Mouse (Mus musculus) c-Kit-negative CD71-positive TER-119-positive erythroid progenitor cells, embryonic 14.5 days (primary cell): ENCODE results near the gene Osbpl2.
"Not testable (repeated sequence)": the region's sequence is repeated elsewhere in the genome, so short reads cannot be mapped to it uniquely, and the experiment has no call there.

Experiments used
- DNase-seq: peaks from one replicate; pipeline ENCODE4 v3.0.0-alpha.2; 2013; ENCODE audit warnings: low read depth, low spot score

Osbpl2 gene

GRCm38 (mm10) chr2:180154796-180155195, 35.7 kb downstream of the Osbpl2 start:
- DNase-seq = no peak

GRCm38 (mm10) chr2:180158627-180159026, 39.5 kb downstream of the Osbpl2 start:
- no peak for DNase-seq

DNA sequence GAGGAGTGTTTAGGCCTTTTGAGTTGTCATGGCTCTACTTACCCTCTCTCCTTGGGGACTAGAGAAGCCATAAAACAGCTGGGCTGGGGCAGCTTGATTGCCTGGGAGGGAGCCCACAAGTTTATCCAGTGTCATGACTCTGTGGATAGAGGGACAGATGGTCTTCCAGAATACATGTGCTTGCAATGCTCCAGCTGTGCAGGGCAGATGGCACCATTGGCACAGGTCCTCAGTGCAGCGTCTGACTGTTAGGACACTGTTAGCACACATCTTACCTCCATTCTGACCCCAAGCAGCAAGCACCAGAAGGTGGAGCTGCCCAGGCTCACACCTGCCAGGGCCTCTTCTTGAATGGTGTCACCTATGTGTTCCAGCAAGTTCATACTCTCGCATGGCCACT, 46.7 kb downstream of the Osbpl2 start:
- DNase-seq = no peak

- DNase-seq = no peak
These were observed 47.8 kb downstream of the Osbpl2 start for GRCm38 (mm10) chr2:180166869-180167268.

DNA sequence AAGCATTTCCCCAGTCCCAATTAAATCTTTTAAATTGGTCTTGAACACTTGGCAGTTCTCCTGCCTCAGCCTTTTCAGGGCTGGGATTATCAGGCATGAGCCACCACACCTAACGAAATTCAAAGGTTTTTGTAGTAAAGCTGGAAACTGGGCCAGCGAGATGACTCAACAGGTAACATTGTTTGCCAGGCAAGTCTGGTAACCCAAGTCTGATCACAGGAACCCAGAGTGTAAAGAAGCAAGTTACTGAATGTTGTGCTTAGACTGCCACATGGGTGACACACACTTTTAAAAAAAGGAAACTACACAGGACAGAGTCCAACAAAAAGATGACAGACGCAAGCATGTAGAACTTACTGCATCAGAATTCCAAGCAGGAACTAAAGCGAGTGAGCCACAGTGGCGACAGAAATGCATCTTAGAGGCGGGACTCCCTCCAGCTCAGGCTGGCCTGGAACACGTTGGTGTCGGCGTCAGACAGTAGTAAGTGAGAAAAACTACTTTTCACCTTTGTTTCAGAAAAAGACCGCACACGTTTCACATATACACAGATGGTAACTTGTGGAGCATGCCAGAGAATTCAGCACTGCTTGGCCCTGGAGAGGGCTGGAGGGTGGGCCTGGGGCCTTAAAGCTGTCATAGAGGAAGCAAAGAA, 51.2 kb downstream of the Osbpl2 start:
- no peak for DNase-seq

DNA sequence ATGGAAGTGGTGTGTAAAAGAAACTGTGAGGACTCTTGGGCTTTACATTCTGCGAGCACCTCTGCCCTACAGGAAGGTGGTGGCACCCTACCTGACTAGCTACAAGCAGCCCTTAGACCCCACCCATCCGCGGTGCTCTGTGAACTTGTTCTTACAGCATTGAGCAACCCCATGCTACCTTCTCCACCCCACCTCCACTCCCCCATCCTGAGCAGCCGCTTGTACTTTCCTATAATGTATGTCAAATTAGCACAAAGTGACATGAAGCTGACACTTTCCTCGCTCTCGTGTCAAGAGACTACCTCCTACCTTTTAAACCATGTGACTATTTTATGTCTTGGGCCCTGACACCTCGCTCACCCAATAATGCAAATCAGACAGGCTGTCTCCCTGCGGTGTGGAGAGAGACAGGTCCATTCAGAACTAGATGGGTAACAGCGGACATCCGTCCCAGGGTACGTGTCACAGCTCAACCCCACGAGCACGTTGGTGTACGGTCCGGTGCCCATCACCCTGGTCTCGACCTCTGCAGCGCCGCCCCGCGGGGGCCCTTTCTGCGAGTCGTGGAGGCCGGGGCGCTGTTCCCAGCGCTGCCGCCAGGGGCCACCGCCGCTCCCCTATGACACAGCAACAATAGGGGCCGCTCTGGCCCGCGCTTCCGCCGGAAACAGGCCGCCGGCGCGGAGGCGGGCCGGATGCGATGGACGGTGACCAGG, 51.9 kb downstream of the Osbpl2 start, which contains the start of gene Adrm1:
Gene Adrm1, plus strand, starts transcription at position 680 of the 716 bp plus-strand sequence.
- DNase-seq = peak; percentile 93

- DNase-seq = no peak
These were observed 52.5 kb downstream of the Osbpl2 start for GRCm38 (mm10) chr2:180171522-180172070.

- DNase-seq = peak; percentile 12
These were observed 53.0 kb downstream of the Osbpl2 start for GRCm38 (mm10) chr2:180172152-180172551.

DNA sequence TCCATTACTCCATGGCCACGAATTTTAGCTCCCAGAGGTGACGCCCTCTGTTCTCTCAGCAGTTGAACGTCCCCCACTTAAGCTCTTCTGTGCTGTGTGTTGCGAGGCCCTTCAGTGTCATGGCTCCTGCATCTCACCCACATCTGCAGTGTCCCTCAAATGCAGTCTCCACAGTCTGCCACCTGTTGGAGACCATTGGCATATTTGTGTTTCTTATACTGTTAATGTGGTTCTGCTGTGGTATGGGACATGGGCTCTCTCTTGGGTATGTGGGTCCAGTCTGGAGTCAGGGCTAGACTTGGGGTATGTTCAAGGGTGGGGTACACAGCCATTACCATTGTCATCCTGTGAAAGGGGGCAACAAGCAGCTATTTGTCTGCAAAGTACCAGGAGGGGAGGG, 54.1 kb downstream of the Osbpl2 start:
- DNase-seq = no peak

GRCm38 (mm10) chr2:180173711-180174110, 54.6 kb downstream of the Osbpl2 start:
- DNase-seq = not testable (repeated sequence)

- no peak for DNase-seq
These were observed 55.0 kb downstream of the Osbpl2 start for GRCm38 (mm10) chr2:180174121-180174520.

GRCm38 (mm10) chr2:180175725-180176124, 56.6 kb downstream of the Osbpl2 start:
- DNase-seq = no peak

DNA sequence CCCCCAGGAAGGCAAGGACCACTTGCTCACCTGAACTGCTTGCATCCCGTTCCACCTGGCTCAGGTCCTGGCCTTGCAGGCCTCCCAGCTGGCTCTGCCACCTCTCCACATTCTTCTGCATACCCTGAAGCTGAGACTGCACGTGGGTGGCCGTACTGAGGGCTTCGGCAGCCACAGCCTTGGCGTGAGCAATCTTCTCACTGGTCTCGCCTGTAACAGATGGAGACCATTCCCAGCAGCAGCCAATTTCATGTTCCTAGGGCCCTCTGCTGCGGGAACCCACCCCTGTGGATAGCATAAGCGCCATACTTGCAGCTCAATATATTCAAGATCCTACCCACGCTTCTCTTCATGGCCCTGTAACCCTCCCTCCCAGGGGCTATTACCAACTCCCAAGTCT, 62.4 kb downstream of the Osbpl2 start:
- DNase-seq = no peak

DNA sequence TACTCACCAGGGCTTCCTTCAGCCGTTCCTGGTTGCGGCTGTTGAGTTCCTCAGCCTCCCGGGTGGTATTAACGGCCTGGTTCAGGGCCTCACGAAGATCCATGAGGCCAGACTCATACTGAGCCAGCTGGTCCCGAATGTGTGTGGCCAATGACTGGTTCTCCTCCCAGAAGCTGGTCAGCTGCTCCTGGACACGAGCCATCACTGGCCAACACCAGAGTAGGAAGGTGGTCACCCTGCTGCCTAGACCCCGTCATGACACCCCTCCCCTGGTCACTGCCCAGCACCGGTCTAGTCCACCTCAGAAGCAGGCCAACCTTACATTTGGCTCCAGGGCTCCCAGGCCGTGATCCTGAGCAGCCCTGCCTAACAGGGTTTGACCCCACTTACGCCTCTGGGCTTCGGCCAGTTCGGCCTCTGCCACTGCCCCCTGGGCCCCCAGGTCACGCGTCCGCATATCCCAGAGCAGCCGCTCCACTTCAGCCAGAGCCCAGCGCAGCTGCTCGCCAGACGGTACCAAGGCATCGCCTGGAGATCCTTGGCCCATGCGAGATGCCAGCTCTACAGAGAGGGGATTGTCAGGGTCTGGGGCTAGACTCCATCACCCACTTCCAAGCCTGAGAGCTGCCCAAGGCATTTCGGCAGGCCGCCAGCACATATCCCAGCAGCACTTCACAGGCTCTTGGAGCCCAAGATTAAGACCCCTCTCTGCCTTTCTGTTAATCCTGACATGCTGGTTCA, 65.1 kb downstream of the Osbpl2 start:
- DNase-seq = no peak

GRCm38 (mm10) chr2:180184752-180185109, 65.6 kb downstream of the Osbpl2 start:
- DNase-seq = no peak

- no peak for DNase-seq
These were observed 66.6 kb downstream of the Osbpl2 start for GRCm38 (mm10) chr2:180185686-180186085.

- no peak for DNase-seq
These were observed 68.3 kb downstream of the Osbpl2 start for GRCm38 (mm10) chr2:180187362-180187761.

DNA sequence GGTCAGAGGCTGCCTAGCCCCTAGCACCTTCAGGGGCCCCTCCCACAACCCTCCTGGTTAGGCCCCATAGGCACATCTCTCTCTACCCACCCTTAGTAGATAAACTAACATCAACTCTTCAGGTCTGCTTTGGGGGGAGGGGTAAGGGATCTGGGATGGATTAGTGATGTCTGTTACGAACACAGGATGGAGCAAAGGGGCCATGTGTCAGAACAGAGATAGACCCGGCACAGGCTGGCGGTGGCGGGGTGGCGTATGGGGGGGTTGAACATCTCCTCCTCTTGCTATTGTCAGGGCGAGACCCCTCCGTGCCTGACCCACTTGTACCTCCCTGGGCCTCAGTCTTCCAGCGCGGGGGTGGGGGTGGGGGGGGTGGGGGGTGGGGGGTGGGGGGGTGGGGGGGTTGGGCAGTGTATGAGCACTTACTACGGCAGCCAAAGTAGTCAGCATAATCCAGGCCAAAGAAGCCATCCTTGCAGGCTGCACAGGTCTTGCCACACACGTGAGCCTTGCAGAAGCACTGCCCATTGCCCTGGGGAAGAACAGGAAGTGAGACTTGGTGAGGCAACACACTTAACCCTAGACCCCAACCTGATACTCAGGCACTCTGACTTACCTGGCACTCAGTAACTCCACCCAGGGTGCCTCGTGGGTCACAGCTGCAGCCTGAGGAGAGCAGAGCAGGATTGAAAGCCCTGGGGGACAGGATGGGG, 77.7 kb downstream of the Osbpl2 start:
- DNase-seq = no peak

DNA sequence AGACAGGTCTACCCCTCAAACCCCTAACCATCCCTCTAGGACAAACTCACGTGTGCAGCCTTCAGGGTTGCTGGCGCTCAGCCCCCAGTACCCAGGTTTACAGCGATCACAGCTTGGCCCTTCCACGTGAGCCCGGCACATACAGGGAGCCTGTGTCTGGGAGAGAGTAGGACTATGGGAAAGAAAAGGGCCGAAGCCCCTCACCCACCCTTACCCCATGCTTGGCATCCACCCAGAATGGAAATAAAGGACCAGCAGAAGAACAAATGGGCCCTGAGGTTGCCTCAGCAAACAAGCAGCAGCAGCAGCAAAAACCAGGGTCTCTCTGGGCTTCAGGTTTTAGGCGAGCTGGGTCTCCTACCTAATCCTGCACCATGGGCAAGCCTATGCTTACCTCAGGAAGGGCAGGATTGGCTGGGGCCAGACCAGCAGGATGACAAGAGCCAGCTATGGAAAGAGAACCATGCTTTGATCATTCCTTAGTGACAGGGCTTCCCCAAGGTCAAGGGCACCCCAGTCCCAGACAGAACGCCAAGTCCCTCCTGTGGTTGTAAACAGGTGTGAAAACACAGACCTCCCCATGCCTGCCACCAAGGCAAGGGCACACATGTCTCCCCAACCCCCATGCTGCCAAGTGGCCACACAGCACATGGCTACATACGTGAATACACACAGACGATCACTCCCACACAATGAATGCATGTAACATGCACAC, 78.4 kb downstream of the Osbpl2 start:
- no peak for DNase-seq

GRCm38 (mm10) chr2:180198782-180199181, 79.7 kb downstream of the Osbpl2 start:
- DNase-seq = no peak

DNA sequence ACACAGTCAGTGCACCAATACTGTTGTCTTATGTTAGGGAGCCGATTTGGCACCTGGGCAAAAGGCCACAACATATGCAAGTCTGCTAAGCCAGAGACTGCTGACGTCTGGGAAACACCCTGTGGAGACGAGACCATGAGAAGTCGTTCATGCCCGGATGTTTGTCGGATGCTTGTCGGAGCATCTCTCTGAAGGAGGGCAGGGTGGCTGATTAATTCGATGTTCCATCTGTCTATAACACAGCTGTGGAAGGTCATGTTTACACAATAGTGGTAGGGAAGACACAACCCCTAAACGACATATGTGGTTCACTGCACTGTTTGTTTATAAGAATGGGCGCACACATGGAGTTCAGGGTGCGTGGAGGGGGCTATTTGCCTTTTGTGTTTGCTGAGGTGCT, 81.6 kb downstream of the Osbpl2 start:
- no peak for DNase-seq
